Mouse (Mus musculus): Measurements from ENCODE around the gene Cnot4. TPM values are rescaled to one million over a fixed set of nuclear protein-coding genes. Genes with fewer than 3 reads are reported as not detected.

Gene Cnot4
- polyA plus RNA-seq, 1 experiment from 2014 or later: 41.5 TPM

GRCm38 (mm10) chr6:35121925-35122324, 11.6 kb downstream of the Cnot4 start:
- DNase-seq (ENCODE audit: low spot score): no peak
- H3K36me3 ChIP-seq (replicated peaks; ENCODE audit: control insufficient read depth, insufficient read depth, low read depth, low read length): no peaks in the 10 kb centered on the region
- no peaks in the 10 kb centered on the region for H3K27me3 ChIP-seq (ENCODE audit: control insufficient read depth, insufficient read depth, low read length)
- no peak overlapping the region for H3K4me2 ChIP-seq (ENCODE audit: low read depth, low read length)
- H3K9me3 ChIP-seq (replicated peaks; ENCODE audit: control insufficient read depth, low read length): no peaks in the 10 kb centered on the region
- 91% methylated on average over 3 of the region's 3 CpGs for WGBS
- no peaks in the 10 kb centered on the region for H3K4me1 ChIP-seq (ENCODE audit: control insufficient read depth, insufficient read depth, low read length)
- H3K27ac ChIP-seq (replicated peaks; ENCODE audit: low read depth, low read length): no peak overlapping the region
- H3K4me3 ChIP-seq (ENCODE audit: low read depth, low read length): no peak overlapping the region
- no peak for ATAC-seq (replicated peaks; ENCODE audit: insufficient number of reproducible peaks, low FRiP score, low TSS enrichment, low read depth)
- no peak overlapping the region for H3K9ac ChIP-seq (replicated peaks; ENCODE audit: low read length)

DNA sequence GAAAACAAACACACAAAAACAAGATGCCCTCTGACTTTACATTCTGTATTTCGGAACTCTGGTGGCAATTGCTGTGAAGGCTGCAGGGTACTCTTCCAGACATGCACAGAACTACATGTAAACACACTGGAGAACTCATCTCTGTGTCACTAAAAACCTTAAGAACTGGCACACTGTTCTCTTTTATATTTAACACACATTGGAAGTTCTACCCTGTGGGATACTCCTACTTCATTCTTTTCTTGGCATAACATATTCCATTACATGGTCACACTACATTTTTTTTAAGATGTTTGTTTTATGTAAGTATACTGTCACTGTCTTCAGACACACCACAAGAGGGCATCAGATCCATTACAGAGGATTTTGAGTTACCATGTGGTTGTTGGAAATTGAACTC, 31.1 kb downstream of the Cnot4 start:
- H3K27ac ChIP-seq (replicated peaks; ENCODE audit: low read depth, low read length): no peak overlapping the region
- no peak overlapping the region for H3K4me3 ChIP-seq (ENCODE audit: low read depth, low read length)
- H3K9me3 ChIP-seq (replicated peaks; ENCODE audit: control insufficient read depth, low read length): no peaks in the 10 kb centered on the region
- H3K4me2 ChIP-seq (ENCODE audit: low read depth, low read length): no peak overlapping the region
- WGBS: 88% methylated on average over 1 of the region's 1 CpGs
- no peaks in the 10 kb centered on the region for H3K27me3 ChIP-seq (ENCODE audit: control insufficient read depth, insufficient read depth, low read length)
- no peaks in the 10 kb centered on the region for H3K4me1 ChIP-seq (ENCODE audit: control insufficient read depth, insufficient read depth, low read length)
- no peak overlapping the region for H3K9ac ChIP-seq (replicated peaks; ENCODE audit: low read length)
- H3K36me3 ChIP-seq (replicated peaks; ENCODE audit: control insufficient read depth, insufficient read depth, low read depth, low read length): no peaks in the 10 kb centered on the region
- ATAC-seq (replicated peaks; ENCODE audit: insufficient number of reproducible peaks, low FRiP score, low TSS enrichment, low read depth) (no peak), DNase-seq (ENCODE audit: low spot score) (no peak)

DNA sequence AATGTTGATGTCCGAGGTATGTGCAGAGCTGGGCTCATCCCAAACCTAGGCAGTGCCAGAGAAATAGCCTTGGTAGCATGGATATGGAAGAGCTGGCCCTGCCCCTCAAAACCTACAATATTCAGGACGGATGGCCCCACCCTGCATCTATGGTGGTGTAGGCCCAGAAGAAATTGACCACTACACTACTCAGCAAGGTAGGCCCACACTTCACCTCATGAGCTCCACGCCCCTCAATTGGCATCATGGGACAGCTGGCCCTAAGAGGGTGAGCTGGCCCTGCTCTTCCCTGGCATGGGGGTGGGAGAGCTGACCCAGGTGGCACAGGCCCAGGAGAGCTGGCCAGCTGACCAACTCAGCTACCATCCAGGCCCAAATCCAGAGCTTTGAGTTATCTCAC, 48.6 kb downstream of the Cnot4 start:
- Histone ChIP-seq H3K4me2 (ENCODE audit: low read depth, low read length) (no peak overlapping the region), H3K4me3 (ENCODE audit: low read depth, low read length) (no peak overlapping the region), H3K9me3 (replicated peaks; ENCODE audit: control insufficient read depth, low read length) (no peaks in the 10 kb centered on the region), H3K4me1 (ENCODE audit: control insufficient read depth, insufficient read depth, low read length) (no peaks in the 10 kb centered on the region), H3K9ac (replicated peaks; ENCODE audit: low read length) (no peak overlapping the region), H3K27me3 (ENCODE audit: control insufficient read depth, insufficient read depth, low read length) (no peaks in the 10 kb centered on the region), H3K27ac (replicated peaks; ENCODE audit: low read depth, low read length) (no peak overlapping the region), H3K36me3 (replicated peaks; ENCODE audit: control insufficient read depth, insufficient read depth, low read depth, low read length) (no peaks in the 10 kb centered on the region)
- 93% methylated on average over 3 of the region's 3 CpGs for WGBS
- no peak for DNase-seq (ENCODE audit: low spot score)
- ATAC-seq (replicated peaks; ENCODE audit: insufficient number of reproducible peaks, low FRiP score, low TSS enrichment, low read depth): peak; percentile 52; the same call in 1 of the 2 replicates

DNA sequence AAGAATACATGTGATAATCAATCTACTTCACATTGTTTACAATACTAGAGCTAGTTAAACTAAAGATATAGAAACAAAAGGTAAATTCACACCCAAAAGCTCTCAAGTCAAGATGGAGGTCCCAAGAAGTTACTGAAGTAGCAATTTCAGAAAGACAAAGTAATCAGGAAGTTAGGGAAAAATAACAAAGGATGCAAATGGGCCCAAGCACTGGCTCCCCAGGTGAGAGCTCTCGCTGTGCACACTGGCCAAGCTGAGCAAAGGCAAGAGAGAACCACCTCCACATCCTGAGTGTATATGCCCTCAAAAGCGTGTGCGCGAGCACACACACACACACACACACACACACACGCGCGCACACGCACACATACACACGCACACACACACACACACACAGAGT, 58.4 kb downstream of the Cnot4 start:
- Histone ChIP-seq H3K36me3 (replicated peaks; ENCODE audit: control insufficient read depth, insufficient read depth, low read depth, low read length) (no peaks in the 10 kb centered on the region; the same call in 1 of the 2 replicates), H3K9ac (replicated peaks; ENCODE audit: low read length) (no peak overlapping the region), H3K4me1 (ENCODE audit: control insufficient read depth, insufficient read depth, low read length) (no peaks in the 10 kb centered on the region), H3K4me2 (ENCODE audit: low read depth, low read length) (no peak overlapping the region), H3K4me3 (ENCODE audit: low read depth, low read length) (no peak overlapping the region), H3K9me3 (replicated peaks; ENCODE audit: control insufficient read depth, low read length) (no peaks in the 10 kb centered on the region), H3K27ac (replicated peaks; ENCODE audit: low read depth, low read length) (no peak overlapping the region), H3K27me3 (ENCODE audit: control insufficient read depth, insufficient read depth, low read length) (no peaks in the 10 kb centered on the region)
- 97% methylated on average over 9 of the region's 9 CpGs for WGBS
- ATAC-seq (replicated peaks; ENCODE audit: insufficient number of reproducible peaks, low FRiP score, low TSS enrichment, low read depth) (no peak), DNase-seq (ENCODE audit: low spot score) (no peak)

- Histone ChIP-seq H3K4me1 (ENCODE audit: control insufficient read depth, insufficient read depth, low read length) (no peaks in the 10 kb centered on the region), H3K27me3 (ENCODE audit: control insufficient read depth, insufficient read depth, low read length) (no peaks in the 10 kb centered on the region), H3K4me2 (ENCODE audit: low read depth, low read length) (no peak overlapping the region), H3K36me3 (replicated peaks; ENCODE audit: control insufficient read depth, insufficient read depth, low read depth, low read length) (no peaks in the 10 kb centered on the region; the same call in 1 of the 2 replicates), H3K27ac (replicated peaks; ENCODE audit: low read depth, low read length) (no peak overlapping the region), H3K4me3 (ENCODE audit: low read depth, low read length) (no peak overlapping the region), H3K9me3 (replicated peaks; ENCODE audit: control insufficient read depth, low read length) (no peaks in the 10 kb centered on the region), H3K9ac (replicated peaks; ENCODE audit: low read length) (no peak overlapping the region)
- DNase-seq (ENCODE audit: low spot score) (no peak), ATAC-seq (replicated peaks; ENCODE audit: insufficient number of reproducible peaks, low FRiP score, low TSS enrichment, low read depth) (no peak)
- 86% methylated on average over 3 of the region's 3 CpGs for WGBS
These were observed 62.3 kb downstream of the Cnot4 start for GRCm38 (mm10) chr6:35071261-35071660.

DNA sequence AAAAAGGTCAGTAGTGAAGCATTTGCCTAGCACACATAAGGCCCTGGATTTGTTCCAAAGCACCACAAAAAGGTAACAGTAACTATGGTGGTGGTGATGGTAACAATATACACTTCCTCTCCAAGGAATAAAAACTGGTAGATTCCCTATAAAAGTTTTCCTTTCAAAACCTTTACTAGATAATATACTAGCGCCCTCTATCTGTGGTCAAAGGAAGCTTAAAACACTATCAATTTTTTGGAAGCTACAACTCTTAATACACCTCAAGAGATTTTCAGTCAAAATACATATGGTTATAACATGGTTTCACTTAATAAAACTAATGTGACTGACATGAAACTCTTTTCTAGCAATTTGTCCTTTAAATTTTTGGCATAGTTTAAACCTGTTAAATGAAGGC, 71.1 kb downstream of the Cnot4 start:
- Histone ChIP-seq H3K4me2 (ENCODE audit: low read depth, low read length) (no peak overlapping the region), H3K36me3 (replicated peaks; ENCODE audit: control insufficient read depth, insufficient read depth, low read depth, low read length) (no peaks in the 10 kb centered on the region), H3K4me3 (ENCODE audit: low read depth, low read length) (no peak overlapping the region), H3K4me1 (ENCODE audit: control insufficient read depth, insufficient read depth, low read length) (no peaks in the 10 kb centered on the region), H3K9me3 (replicated peaks; ENCODE audit: control insufficient read depth, low read length) (no peaks in the 10 kb centered on the region), H3K9ac (replicated peaks; ENCODE audit: low read length) (no peak overlapping the region), H3K27ac (replicated peaks; ENCODE audit: low read depth, low read length) (no peak overlapping the region), H3K27me3 (ENCODE audit: control insufficient read depth, insufficient read depth, low read length) (no peaks in the 10 kb centered on the region)
- DNase-seq (ENCODE audit: low spot score) (peak; percentile 26), ATAC-seq (replicated peaks; ENCODE audit: insufficient number of reproducible peaks, low FRiP score, low TSS enrichment, low read depth) (no peak)
- 16% methylated on average over 1 of the region's 1 CpGs for WGBS

DNA sequence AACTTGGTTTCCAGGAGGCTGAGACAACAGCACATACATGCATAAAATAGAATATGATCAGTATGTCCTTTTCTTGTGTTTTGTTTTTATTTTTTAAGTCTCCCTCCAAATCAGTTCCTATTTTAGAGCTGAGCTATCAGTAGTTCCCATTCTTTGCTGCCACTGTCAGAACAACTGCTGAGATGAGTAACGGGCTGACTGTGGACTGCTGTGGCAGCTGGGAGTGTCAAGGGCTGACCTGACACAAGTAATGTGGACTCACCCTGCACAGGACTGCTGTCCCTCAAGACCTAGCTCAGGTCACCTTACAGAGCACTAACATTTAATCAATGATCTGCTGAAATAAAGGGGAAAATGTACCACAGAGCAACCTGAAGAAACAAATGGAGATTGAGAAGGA, 90.4 kb downstream of the Cnot4 start:
- Histone ChIP-seq H3K4me3 (ENCODE audit: low read depth, low read length) (no peak overlapping the region), H3K9ac (replicated peaks; ENCODE audit: low read length) (no peak overlapping the region), H3K4me2 (ENCODE audit: low read depth, low read length) (no peak overlapping the region), H3K9me3 (replicated peaks; ENCODE audit: control insufficient read depth, low read length) (no peaks in the 10 kb centered on the region), H3K4me1 (ENCODE audit: control insufficient read depth, insufficient read depth, low read length) (no peaks in the 10 kb centered on the region), H3K27ac (replicated peaks; ENCODE audit: low read depth, low read length) (no peak overlapping the region), H3K27me3 (ENCODE audit: control insufficient read depth, insufficient read depth, low read length) (no peaks in the 10 kb centered on the region), H3K36me3 (replicated peaks; ENCODE audit: control insufficient read depth, insufficient read depth, low read depth, low read length) (no peaks in the 10 kb centered on the region)
- ATAC-seq (replicated peaks; ENCODE audit: insufficient number of reproducible peaks, low FRiP score, low TSS enrichment, low read depth) (no peak), DNase-seq (ENCODE audit: low spot score) (no peak)
- WGBS: 77% methylated on average over 1 of the region's 1 CpGs

GRCm38 (mm10) chr6:35033341-35033740, 100.2 kb downstream of the Cnot4 start:
- Histone ChIP-seq H3K27me3 (ENCODE audit: control insufficient read depth, insufficient read depth, low read length) (no peaks in the 10 kb centered on the region), H3K9ac (replicated peaks; ENCODE audit: low read length) (no peak overlapping the region), H3K36me3 (replicated peaks; ENCODE audit: control insufficient read depth, insufficient read depth, low read depth, low read length) (no peaks in the 10 kb centered on the region), H3K27ac (replicated peaks; ENCODE audit: low read depth, low read length) (no peak overlapping the region), H3K9me3 (replicated peaks; ENCODE audit: control insufficient read depth, low read length) (no peaks in the 10 kb centered on the region), H3K4me3 (ENCODE audit: low read depth, low read length) (no peak overlapping the region), H3K4me2 (ENCODE audit: low read depth, low read length) (no peak overlapping the region), H3K4me1 (ENCODE audit: control insufficient read depth, insufficient read depth, low read length) (no peaks in the 10 kb centered on the region)
- DNase-seq (ENCODE audit: low spot score): no peak
- no peak for ATAC-seq (replicated peaks; ENCODE audit: insufficient number of reproducible peaks, low FRiP score, low TSS enrichment, low read depth)
- 95% methylated on average over 11 of the region's 11 CpGs for WGBS

All from embryonic facial prominence, embryonic 11.5 days (tissue).